Mouse (Mus musculus): ENCODE measurements around the gene Rassf6.

The Rassf6 gene

GRCm38 (mm10) chr5:90565205-90565604 lies 75.3 kb downstream of the Rassf6 start:
- no peak for DNase-seq

GRCm38 (mm10) chr5:90564161-90564560 lies 76.3 kb downstream of the Rassf6 start:
- DNase-seq = peak; percentile 12

GRCm38 (mm10) chr5:90562880-90563279 lies 77.6 kb downstream of the Rassf6 start:
- no peak for DNase-seq

- DNase-seq = no peak
These were observed 78.7 kb downstream of the Rassf6 start for GRCm38 (mm10) chr5:90561721-90562275.

GRCm38 (mm10) chr5:90560743-90561142 lies 79.7 kb downstream of the Rassf6 start, which contains the start of gene 5830473C10Rik:
TSS of gene 5830473C10Rik (plus strand) at chr5:90561107.
- no peak for DNase-seq

GRCm38 (mm10) chr5:90556052-90556451 lies 84.4 kb downstream of the Rassf6 start:
- DNase-seq = no peak

Data from layer of hippocampus, adult 9-11 months (tissue).